Mouse (Mus musculus) gastrocnemius, postnatal 36 days (tissue): ENCODE data around the gene Ptprg. TPM values are rescaled to one million over a fixed set of nuclear protein-coding genes. Genes with fewer than 3 reads are reported as not detected.
"Not testable (repeated sequence)": the region's sequence is repeated elsewhere in the genome, so short reads cannot be mapped to it uniquely, and the experiment has no call there.

Source experiments
- DNase-seq, 2 experiments: peaks; one replicate each; pipeline ENCODE4 v3.0.0; 2022
- intact Hi-C: fragments of 180-260 bp; cut with DNase I; formaldehyde crosslinking; loops from one replicate; pipeline ENCODE4 v1.15.1; 2025
- total RNA-seq, 2 experiments: library from RNA; stranded (reverse); gene quantifications; 2 replicates each; pipeline ENCODE4 v1.2.3; 2021

Gene Ptprg
- total RNA-seq, 2 experiments from 2014 or later, result 25.4 to 26.2 TPM

- no peak for DNase-seq
- intact Hi-C loops, result no loop called here
These were observed 379.2 kb downstream of the Ptprg start for GRCm38 (mm10) chr14:11932517-11932916.

GRCm38 (mm10) chr14:11934556-11934955 lies 381.2 kb downstream of the Ptprg start:
- DNase-seq, result no peak
- intact Hi-C loops, result no loop called here

GRCm38 (mm10) chr14:11935281-11935680 lies 381.9 kb downstream of the Ptprg start:
- intact Hi-C loops, result no loop called here
- no peak for DNase-seq

- no peak for DNase-seq
- intact Hi-C loops, result no loop called here
These were observed 382.4 kb downstream of the Ptprg start for GRCm38 (mm10) chr14:11935698-11936097.

GRCm38 (mm10) chr14:11938912-11939311 lies 385.6 kb downstream of the Ptprg start:
- intact Hi-C loops, result no loop called here
- no peak for DNase-seq

- no peak for DNase-seq
- intact Hi-C loops, result no loop called here
These were observed 388.7 kb downstream of the Ptprg start for GRCm38 (mm10) chr14:11941989-11942514.

GRCm38 (mm10) chr14:11950379-11950778 lies 397.0 kb downstream of the Ptprg start:
- DNase-seq, result no peak
- intact Hi-C loops, result no loop called here

GRCm38 (mm10) chr14:11955020-11955882 lies 401.9 kb downstream of the Ptprg start:
- intact Hi-C loops, result no loop called here
- DNase-seq, result no peak

- no peak for DNase-seq
- intact Hi-C loops, result no loop called here
These were observed 407.2 kb downstream of the Ptprg start for GRCm38 (mm10) chr14:11960269-11961121.

GRCm38 (mm10) chr14:11962101-11962500 lies 408.8 kb downstream of the Ptprg start:
- intact Hi-C loops, result no loop called here

GRCm38 (mm10) chr14:11962561-11962960 lies 409.2 kb downstream of the Ptprg start:
- intact Hi-C loops, result no loop called here
- DNase-seq, result no peak

More at GRCm38 (mm10) chr14:11962101-11962500, 408.8 kb downstream of the Ptprg start:
- DNase-seq, result no peak

GRCm38 (mm10) chr14:11963791-11964190 lies 410.5 kb downstream of the Ptprg start:
- no peak for DNase-seq
- intact Hi-C loops, result no loop called here

- intact Hi-C loops, DNase-seq: not testable (repeated sequence)
These were observed 411.0 kb downstream of the Ptprg start for GRCm38 (mm10) chr14:11964326-11964725.

GRCm38 (mm10) chr14:11965878-11966277 lies 412.5 kb downstream of the Ptprg start:
- DNase-seq, result no peak
- intact Hi-C loops, result no loop called here

- no peak for DNase-seq
- intact Hi-C loops, result no loop called here
These were observed 428.4 kb downstream of the Ptprg start for GRCm38 (mm10) chr14:11981764-11982163.

- intact Hi-C loops, result no loop called here
- no peak for DNase-seq
These were observed 429.7 kb downstream of the Ptprg start for GRCm38 (mm10) chr14:11983031-11983430.

GRCm38 (mm10) chr14:11984086-11984485 lies 430.8 kb downstream of the Ptprg start:
- DNase-seq, result no peak
- intact Hi-C loops, result no loop called here

GRCm38 (mm10) chr14:11988975-11989374 lies 435.6 kb downstream of the Ptprg start:
- no peak for DNase-seq
- intact Hi-C loops, result no loop called here

GRCm38 (mm10) chr14:11991151-11991550 lies 437.8 kb downstream of the Ptprg start:
- intact Hi-C loops, result no loop called here
- DNase-seq, result no peak

- intact Hi-C loops, result no loop called here
- no peak for DNase-seq
These were observed 438.8 kb downstream of the Ptprg start for GRCm38 (mm10) chr14:11992111-11992510.

- no peak for DNase-seq
- intact Hi-C loops, result no loop called here
These were observed 439.2 kb downstream of the Ptprg start for GRCm38 (mm10) chr14:11992534-11992933.
